Mouse (Mus musculus) bone marrow, adult 2 months (tissue): ENCODE results near the gene Gemin8.

Experiments
- CTCF ChIP-seq: fragments of 200-500 bp; IDR thresholded peaks from 2 replicates; pipeline ENCODE4 v1.5.1; 2011; ENCODE audit warnings: low read length, control low read depth; ENCODE audit not compliant: control insufficient read depth, insufficient read depth
- POLR2A ChIP-seq: fragments of 200-500 bp; IDR thresholded peaks from 2 replicates; pipeline ENCODE4 v1.6.1; 2011; ENCODE audit warnings: low read depth, mild to moderate bottlenecking, control low read depth, low read length, borderline replicate concordance; ENCODE audit not compliant: control insufficient read depth

DNA sequence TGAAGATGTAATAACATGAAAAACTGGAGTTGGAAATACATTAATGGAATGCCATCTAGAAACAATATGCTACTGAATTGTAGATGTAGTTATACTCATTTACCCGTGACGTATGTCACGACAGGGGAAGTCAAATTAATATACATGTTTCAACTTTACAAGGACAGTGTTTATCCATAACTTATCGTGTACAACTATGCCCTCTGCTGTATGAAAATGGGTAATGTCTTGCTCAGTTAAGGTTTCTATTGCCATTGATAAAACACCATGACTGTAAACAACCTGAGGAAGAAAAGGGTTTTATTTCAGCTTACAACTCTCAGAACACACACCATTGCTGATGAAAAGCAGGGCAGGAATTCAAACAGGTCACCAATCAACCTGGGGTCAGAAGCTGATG lies 7.5 kb upstream of the Gemin8 start:
- TF ChIP-seq CTCF (no peak), POLR2A (no peak)
